Mouse (Mus musculus): Measurements from ENCODE around the gene Slc38a10.

- no peak for TF ChIP-seq CTCF (IDR thresholded peaks at IDR 0.05; ENCODE audit: control insufficient read depth, insufficient read depth, insufficient replicate concordance, low read depth, low read length)
- TF ChIP-seq POLR2A (IDR thresholded peaks at IDR 0.05; ENCODE audit: control insufficient read depth, low read depth, low read length): no peak
Observed at GRCm38 (mm10) chr11:120171168-120171567, 20.0 kb upstream of the Slc38a10 start.
